Mouse (Mus musculus): Measurements from ENCODE around the gene Pitpnm2.

DNA sequence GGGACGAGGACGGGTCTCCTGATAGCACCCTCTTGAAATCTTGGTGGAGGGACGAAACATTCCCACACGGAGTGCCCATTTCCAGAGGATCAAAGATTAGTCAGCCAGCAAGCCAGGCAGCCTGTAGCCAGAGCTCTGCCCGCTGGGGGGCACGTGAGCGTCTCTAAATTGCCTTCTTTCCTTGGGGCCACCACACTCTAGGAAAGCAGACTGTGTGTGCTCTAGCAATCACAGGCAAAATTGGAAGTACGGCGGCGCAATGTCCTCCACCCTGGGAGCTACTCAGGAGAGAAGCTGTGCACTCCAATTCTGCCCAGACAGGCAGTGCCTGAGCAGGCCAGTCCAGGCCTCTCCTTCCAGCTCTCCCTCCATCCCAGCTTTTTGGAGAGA lies 63.1 kb downstream of the Pitpnm2 start:
- no peak for TF ChIP-seq CTCF (IDR thresholded peaks at IDR 0.05; ENCODE audit: control insufficient read depth, insufficient read depth, insufficient read length)
- no peak for TF ChIP-seq MYOG (IDR thresholded peaks at IDR 0.05; ENCODE audit: control insufficient read depth, extremely low read depth, insufficient read length)
- TF ChIP-seq MYOD1 (IDR thresholded peaks at IDR 0.05; ENCODE audit: control insufficient read depth, insufficient read length, low read depth), result no peak
- no peak for TF ChIP-seq MAX (IDR thresholded peaks at IDR 0.05)
- no peak for TF ChIP-seq FOSL1 (IDR thresholded peaks at IDR 0.05; ENCODE audit: insufficient read depth, low read length, poor library complexity, severe bottlenecking)
